Mouse (Mus musculus): Measurements from ENCODE around the gene Cilp. TPM values are rescaled to one million over a fixed set of nuclear protein-coding genes. Genes with fewer than 3 reads are reported as not detected.
A peak's percentile ranks its signal among the peaks of the same experiment; 100 is the strongest.

Cilp gene
- total RNA-seq, 4 experiments from 2014 or later, result 0.10 to 0.16 TPM; not detected in 2

DNA sequence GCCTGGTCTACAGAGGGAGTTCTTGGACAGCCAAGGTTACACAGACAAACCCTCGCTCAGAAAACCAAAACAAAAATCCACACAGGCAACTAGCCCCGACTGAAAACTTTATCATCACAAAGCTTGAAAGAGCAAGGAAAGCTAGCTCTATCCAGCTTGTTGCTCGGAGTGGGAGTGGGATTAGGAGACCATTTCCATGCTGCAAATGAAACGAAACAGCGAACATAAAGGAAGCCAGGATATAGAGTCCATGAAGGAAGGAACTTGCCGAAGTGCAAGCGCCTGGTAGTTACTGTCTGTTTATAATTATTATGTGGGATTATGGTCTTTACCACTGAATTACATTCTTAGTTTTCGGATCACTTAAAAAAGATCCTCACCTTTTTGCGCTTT lies 28.6 kb downstream of the Cilp start:
- no peak for DNase-seq (ENCODE audit: low spot score in 2 of 2)

DNA sequence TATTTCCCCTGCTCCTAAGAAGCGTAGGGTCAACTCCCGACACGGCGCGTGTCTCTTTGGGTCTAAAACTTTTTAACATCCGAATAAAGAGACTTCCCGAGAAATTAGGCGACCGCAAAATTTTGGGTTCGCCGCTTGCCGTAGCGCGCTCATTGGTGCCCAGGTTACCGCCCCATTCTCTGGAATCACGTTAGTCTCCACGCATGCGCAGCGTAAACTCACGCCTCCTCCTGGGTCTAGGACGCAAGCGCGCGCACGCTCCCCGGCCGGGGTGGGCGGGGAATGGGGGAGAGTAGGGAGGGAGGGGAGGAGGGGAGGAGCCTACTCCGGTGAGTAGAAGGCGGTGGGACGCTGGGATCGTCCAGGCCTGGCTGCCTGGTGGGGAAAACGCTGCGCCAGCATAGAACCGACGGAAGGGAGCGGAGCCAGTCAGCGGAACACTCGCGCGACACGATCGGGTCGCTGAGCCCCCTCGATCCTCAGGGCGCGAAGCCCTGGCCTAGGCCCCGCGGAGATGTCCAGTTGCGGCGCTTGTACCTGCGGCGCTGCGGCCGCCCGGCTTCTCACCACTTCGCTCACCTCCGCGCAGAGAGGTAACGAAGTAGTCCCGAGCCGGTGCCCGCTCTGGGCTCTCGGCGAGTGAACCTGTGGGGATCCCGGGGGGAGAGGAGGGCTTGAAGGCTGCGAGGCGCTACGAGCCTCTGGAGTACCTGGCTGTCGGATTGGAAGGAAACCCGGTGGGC lies 29.2 kb downstream of the Cilp start, which contains the start of gene Clpx:
Gene Clpx, plus strand, starts transcription at position 288 of the 743 bp plus-strand sequence.
- DNase-seq (ENCODE audit: low spot score in 2 of 2), result peak; percentile 96 to 97

DNA sequence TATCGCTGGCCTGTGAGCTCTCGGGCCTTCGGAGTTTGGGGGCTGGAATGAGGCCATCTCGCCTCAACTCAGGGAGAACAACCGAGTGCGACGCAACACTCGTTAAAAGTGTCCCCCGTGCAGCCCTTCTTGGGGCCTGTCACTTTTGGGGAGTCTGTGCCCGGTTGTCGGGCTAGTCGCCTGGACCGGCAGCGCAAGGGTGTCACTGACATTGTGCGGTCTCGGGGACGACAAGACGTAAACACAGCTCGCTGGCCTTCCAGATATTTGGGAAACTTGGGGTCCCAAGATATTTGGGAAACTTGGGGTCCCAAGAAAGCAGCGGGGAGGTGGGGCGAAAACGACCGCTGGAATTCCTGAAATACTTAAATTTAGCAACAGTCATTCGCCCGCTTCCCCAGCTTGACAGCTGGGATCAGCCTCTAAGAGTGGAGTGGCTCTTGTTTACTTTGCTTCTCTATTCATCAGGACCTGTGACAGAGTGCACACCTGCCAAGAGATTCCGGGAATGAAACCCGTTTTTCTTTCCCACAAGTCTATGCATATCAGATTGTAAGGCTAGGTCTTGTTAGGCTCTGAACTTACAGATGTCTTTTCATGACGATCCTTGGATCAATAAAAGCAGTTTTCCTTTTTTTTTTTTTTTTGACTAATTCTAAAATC lies 29.9 kb downstream of the Cilp start:
- DNase-seq (ENCODE audit: low spot score in 2 of 2), result no peak

DNA sequence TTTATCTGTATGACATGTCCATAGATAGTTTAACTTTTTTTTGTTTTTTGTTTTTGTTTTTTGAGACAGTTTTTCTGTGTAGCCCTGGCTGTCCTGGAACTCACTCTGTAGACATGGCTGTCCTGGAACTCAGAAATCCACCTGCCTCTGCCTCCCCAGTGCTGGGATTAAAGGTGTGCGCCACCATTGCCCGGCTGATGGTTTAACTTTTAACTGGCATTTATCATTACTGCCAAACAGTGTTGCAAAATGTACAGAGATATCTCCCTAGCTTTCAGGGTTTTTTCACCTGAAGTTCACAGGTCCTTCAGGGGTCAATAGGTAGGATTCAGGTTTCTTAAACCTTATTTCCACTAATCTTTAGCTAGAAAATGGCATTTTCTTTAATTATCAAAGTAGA lies 32.1 kb downstream of the Cilp start:
- no peak for DNase-seq (ENCODE audit: low spot score in 2 of 2)

DNA sequence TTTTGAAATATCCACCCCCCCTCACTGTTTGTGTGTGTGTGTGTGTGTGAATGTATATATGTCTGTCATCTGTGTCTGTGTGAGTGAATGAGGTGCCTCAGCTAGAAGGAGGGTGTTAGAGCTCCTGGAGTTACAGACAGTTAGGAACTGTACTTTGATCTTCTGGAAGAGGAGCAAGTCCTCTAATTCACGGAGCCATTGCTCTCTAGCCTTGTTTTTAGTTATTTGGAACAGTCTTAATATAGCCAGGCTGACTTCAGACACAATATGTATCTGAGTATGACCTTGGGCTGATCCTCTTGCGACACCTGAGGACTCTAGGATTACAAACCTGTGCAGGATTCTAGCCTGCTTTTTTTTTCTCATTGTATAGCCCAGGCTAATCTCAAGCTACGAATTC lies 33.8 kb downstream of the Cilp start:
- DNase-seq (ENCODE audit: low spot score in 2 of 2), result no peak

DNA sequence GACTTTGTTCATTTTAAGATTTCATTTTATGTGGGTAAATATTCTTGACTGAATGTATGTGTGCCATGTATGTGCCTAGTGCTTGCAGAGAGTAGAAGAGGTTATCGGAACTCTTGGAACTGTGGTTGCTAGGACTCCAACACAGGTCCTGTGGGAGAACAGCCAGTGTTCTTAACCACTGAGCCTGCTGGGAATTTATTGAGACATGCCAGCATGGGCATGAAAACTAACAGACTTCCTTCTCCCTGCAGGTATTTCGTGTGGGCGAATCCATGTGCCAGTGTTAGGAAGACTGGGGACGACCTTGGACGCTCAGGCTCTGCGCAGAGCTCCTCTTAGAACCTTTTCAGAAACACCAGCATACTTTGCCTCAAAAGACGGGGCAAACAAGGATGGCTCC lies 34.7 kb downstream of the Cilp start:
- DNase-seq (ENCODE audit: low spot score in 2 of 2), result no peak

DNA sequence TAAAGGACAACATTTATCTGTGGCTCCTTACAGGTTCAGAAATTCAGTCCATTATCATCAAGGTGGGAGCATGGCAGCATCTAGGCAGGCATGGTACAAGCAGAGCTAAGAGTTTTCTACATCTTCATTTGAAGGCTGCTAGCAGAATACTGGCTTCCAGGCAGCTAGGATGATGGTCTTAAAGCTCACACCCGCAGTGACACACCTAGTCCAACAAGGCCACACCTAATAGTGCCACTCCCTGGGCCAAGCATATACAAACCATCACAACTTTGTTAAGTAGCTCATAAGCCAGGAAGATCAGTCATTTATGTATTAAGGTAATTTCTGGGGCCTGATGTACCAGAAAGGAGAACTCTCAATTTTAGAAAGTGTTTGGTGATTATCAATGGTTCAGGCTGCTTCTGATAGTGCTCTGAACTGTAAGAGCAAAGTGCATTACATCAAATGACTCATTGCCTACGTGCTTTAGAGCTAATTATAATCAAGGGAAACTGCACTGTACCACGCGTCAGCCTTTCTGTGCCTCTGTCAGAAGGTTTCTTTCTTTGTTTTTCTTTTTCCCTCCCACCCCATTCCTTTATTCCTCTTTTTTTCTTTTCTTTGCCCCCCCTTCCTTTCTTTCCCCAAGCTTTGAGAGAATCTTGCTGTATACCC lies 37.5 kb downstream of the Cilp start:
- no peak for DNase-seq (ENCODE audit: low spot score in 2 of 2)

DNA sequence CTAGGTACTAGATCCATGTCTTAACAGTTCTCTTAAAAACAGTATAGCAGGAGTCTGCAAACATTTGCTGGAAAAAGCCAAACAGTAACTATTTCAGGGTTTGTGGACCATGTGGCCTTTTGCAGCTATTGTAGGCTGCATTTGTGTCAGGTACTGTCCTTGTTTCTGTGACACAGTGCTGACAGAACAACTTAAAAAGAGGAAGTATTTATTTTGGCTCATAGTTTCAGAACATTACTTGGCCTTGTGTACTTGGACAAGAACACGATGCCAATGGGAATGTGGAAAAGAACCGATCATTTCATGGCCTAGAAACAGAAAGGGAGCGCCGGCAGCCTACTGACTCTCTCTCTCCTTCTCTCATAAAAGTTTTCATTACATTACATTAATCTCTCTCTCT lies 38.6 kb downstream of the Cilp start:
- DNase-seq (ENCODE audit: low spot score in 2 of 2), result no peak

DNA sequence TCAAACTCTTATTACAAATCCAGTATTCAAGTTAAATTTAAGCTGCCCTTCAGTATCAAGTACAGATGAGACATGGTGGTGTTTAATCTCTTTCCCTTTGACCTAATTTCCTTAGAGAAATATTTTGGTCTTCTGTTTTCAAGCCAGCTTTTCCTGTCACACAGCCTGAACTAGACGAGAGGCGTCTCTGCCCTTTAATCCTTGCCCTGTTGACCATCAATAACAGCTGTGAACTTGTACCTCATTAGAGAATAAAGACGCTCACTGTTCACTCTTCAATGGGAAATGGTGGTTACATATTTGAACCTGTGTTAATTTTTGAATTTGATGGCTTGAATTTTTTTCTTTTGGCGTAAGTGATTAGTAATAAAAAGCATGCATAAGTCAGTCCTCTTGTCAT lies 39.3 kb downstream of the Cilp start:
- DNase-seq (ENCODE audit: low spot score in 2 of 2), result no peak

DNA sequence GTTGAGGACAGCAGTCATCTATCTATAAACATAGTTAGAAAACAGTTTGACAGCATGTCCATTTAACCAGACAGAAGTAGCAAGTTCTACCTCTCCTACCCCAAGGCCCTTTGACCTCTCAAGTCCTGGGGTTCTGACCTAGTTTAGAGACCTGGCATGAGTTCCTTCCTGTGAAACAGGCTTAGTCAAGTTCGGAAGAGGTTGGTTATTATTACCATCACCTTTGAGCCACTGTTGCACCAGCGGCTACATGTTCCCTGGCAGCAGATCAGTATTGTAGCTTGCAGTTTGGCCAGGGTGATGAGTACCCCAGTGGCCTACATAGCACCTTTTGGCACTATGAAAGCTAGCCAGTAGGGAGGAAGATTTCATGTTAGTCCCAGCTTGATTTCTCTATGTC lies 41.7 kb downstream of the Cilp start:
- no peak for DNase-seq (ENCODE audit: low spot score in 2 of 2)

DNA sequence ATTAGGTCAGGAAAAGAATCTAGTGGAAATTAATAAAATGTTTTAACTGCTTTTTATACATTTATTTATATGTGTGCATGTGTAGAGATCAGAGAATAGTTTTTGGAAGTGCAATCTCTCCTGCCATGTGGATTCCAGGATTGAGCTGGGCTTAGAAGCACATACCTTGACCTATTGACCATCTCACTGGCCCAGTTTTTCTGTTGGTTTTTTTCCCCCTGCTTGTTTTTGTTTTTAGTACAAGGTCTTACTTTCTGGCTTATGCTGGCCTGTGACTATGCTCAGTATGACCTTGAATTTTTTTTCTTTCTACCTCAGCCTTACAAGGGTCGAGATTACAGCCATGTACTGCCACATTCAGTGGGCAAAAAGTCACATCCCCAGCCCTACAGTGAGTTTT lies 43.0 kb downstream of the Cilp start:
- no peak for DNase-seq (ENCODE audit: low spot score in 2 of 2)

DNA sequence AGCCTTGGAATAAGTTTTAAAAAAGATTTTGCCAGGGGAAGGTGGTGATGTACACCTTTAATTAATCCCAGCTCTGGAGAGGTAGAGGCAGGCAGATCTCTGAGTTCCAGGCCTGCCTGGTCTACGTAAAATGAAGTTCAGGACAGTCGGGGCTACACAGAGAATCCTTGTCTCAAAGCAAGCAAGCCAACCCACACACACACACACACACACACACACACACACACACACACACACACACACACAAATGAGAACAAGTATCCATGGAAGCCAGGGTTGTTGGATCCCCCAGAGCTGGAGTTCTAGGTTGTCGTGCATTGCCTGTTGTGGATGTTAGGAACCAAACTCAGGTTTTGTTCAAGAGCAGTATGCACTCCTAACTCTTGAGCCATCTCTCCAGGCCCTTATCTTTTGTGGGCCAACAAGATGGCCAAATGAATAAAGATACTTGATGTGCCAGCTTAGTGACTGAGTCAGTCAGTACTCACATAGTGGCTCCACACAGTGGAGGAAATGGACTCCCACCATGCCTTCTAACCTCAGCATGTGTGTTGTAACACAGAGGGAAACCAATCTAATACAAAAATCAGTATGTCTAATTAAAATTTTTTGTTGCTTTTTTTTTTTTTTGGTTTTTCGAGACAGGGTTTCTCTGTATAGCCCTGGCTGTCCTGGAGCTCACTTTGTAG lies 47.8 kb downstream of the Cilp start:
- no peak for DNase-seq (ENCODE audit: low spot score in 2 of 2)

DNA sequence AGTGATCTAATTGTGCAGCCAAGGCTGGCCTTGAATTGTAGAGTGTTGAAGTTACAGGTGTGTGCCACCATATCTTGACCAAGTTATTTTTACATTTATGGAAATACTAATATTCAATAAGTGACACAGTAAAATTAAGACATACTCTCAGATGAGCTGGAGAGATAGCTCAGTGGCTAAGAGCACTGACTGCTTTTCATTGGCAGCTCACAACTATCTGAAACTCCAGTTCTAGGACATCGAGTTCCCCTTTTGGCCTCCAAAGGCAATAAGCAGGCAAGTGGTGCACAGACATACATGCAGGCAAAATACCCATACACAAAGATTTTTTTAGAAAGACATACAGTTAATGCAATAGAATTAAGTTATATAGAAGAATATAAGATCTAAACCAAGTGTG lies 48.9 kb downstream of the Cilp start:
- no peak for DNase-seq (ENCODE audit: low spot score in 2 of 2)

DNA sequence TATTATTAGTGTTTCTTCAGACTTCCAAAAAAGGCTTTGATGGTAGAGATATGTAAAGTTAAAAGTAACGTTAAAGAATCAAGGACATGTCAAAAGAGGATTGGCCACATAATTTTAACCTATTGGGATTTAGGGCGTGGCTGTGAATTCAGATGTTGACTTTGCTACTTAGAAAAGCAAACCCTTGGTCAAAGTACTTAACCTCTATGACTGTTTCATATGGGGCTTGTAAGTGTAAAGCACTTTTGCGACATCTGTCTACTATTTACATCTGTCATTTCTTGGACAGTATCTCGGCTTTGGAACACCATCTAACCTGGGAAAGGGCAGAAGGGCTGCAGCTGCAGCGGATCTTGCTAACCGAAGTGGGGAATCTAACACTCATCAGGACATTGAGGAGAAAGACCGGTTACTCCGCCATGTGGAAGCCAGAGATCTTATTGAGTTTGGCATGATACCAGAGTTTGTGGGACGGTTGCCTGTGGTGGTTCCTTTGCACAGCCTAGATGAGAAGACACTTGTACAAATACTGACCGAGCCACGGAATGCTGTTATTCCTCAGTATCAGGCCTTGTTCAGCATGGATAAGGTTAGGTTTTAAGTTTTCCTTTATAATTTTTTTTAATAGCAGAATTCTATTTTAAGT lies 57.4 kb downstream of the Cilp start:
- DNase-seq (ENCODE audit: low spot score in 2 of 2), result no peak

DNA sequence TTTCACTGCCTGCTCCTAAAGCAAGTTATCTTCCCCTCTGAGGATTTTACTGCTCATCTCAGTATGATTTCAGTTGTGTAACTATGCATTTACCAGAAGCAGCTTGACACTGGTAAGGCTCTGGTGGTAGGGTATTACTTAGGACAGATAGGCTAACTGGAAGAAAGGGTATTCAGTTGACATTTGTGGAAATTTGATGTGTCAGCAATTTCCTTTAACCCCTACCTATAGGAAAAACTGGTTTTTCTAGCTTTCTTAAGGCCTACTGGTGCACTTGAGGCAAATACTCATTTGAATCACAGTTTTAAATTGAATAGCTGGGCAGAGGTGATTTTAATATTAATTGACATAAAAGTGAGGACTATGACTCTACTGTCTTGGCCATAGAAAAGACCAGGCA lies 61.0 kb downstream of the Cilp start:
- DNase-seq (ENCODE audit: low spot score in 2 of 2), result no peak

DNA sequence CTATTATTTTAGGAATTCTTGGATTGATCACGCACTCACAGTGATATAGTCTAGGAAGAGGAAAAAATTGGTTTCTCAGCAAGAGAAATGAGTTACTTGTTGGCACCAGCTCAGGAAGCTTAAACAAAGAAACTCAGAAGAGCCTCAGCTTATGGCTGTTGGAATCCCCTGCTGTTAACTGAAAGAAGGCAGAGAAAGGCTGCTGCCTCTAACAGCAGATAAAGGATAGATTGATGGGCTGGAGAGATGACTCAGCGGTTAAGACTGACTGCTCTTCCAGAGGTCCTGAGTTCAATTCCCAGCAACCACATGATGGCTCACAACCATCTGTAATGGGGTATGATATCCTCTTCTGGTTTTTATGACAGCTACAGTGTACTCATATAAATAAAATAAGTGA lies 62.4 kb downstream of the Cilp start:
- no peak for DNase-seq (ENCODE audit: low spot score in 2 of 2)

Other genes starting within 250 kb of the Cilp start
- gene Hacd3, start 243.5 kb upstream of the Cilp start, total RNA-seq (2022), result 100 to 1,000 TPM; 142 to 169 (median 158) TPM
- gene Dpp8, start 232.8 kb upstream of the Cilp start, total RNA-seq (2022), result 100 to 1,000 TPM; 144 to 176 (median 162) TPM
- 10 to 100 TPM; 44.3 to 49.9 (median 46.7) TPM for gene Igdcc4, start 163.7 kb upstream of the Cilp start, total RNA-seq (2022)
- 1 to 10 TPM; 2.3 to 3.2 (median 2.5) TPM for gene Igdcc3, start 124.0 kb upstream of the Cilp start, total RNA-seq (2022)
- 1 to 10 TPM; 4.4 to 6.0 (median 5.6) TPM for gene Parp16, start 69.8 kb upstream of the Cilp start, total RNA-seq (2022)
- gene Clpx, start 29.1 kb downstream of the Cilp start, total RNA-seq (2022), result 10 to 100 TPM; 31.8 to 35.7 (median 32.3) TPM
- gene Pdcd7, start 80.9 kb downstream of the Cilp start, total RNA-seq (2022), result 10 to 100 TPM; 27.6 to 31.2 (median 29.1) TPM
- 1 to 10 TPM; 3.3 to 7.4 (median 5.1) TPM for gene Ubap1l, start 95.9 kb downstream of the Cilp start, total RNA-seq (2022)
- under 1 TPM; 0.11 to 0.45 (median 0.23) TPM for gene Kbtbd13, start 126.5 kb downstream of the Cilp start, total RNA-seq (2022)
- gene Rasl12, start 133.3 kb downstream of the Cilp start, total RNA-seq (2022), result 1 to 10 TPM; 2.9 to 4.4 (median 3.8) TPM
- not detected for gene Slc51b, start 157.8 kb downstream of the Cilp start, total RNA-seq (2022)
- 10 to 100 TPM; 16.6 to 20.5 (median 18.5) TPM for gene Mtfmt, start 170.6 kb downstream of the Cilp start, total RNA-seq (2022)
- gene Spg21, start 195.8 kb downstream of the Cilp start, total RNA-seq (2022), result 10 to 100 TPM; 33.7 to 37.7 (median 36.4) TPM